Mouse (Mus musculus) MEL (cell line): ENCODE measurements around the gene Pitpnc1.

Experiments
- CHD2 ChIP-seq: IDR thresholded peaks from 2 replicates; pipeline ENCODE4 v1.6.1; 2011; ENCODE audit warnings: low read length, improper control_type of control experiment
- CTCF ChIP-seq, 3 experiments: IDR thresholded peaks in 2 of 3; conservative IDR thresholded peaks in 1 of 3; 2 replicates each; pipeline ENCODE4 v1.5.1; 2011 to 2012; ENCODE audit warnings: low read length in 3 of 3, low read depth in 2 of 3, mild to moderate bottlenecking in 2 of 3, improper control_type of control experiment in 1 of 3, inconsistent platforms in 1 of 3, mixed read lengths in 1 of 3, moderate library complexity in 1 of 3; ENCODE audit not compliant: control insufficient read depth in 1 of 3, insufficient read depth in 1 of 3, poor library complexity in 1 of 3, severe bottlenecking in 1 of 3
- EP300 ChIP-seq, 2 experiments: IDR thresholded peaks; 2 replicates each; pipeline ENCODE4 v1.6.1; 2011; ENCODE audit warnings: improper control_type of control experiment in 2 of 2, low read length in 2 of 2, low read depth in 1 of 2, mild to moderate bottlenecking in 1 of 2
- GABPA ChIP-seq: IDR thresholded peaks from 2 replicates; pipeline ENCODE4 v1.6.1; 2012; ENCODE audit warnings: low read depth, mild to moderate bottlenecking, inconsistent platforms, low read length, improper control_type of control experiment, moderate library complexity
- JUND ChIP-seq: IDR thresholded peaks from 2 replicates; pipeline ENCODE4 v1.6.1; 2011; ENCODE audit warnings: low read depth, mild to moderate bottlenecking, improper control_type of control experiment, low read length
- MYB ChIP-seq: IDR thresholded peaks from 2 replicates; pipeline ENCODE4 v1.6.1; 2011; ENCODE audit warnings: mild to moderate bottlenecking, low read depth, low read length, improper control_type of control experiment
- NELFE ChIP-seq: IDR thresholded peaks from 2 replicates; pipeline ENCODE4 v1.6.1; 2011; ENCODE audit warnings: low read depth, low read length, improper control_type of control experiment
- NRF1 ChIP-seq: IDR thresholded peaks from 2 replicates; pipeline ENCODE4 v1.6.1; 2014; ENCODE audit warnings: low read depth, mild to moderate bottlenecking, inconsistent platforms, low read length, improper control_type of control experiment, moderate library complexity; ENCODE audit not compliant: poor library complexity, insufficient read depth, severe bottlenecking
- POLR2A ChIP-seq, 2 experiments: IDR thresholded peaks; 2 replicates each; pipeline ENCODE4 v1.6.1; 2011 to 2012; ENCODE audit warnings: low read length in 2 of 2, mild to moderate bottlenecking in 2 of 2, control low read depth in 1 of 2, improper control_type of control experiment in 1 of 2, low read depth in 1 of 2, moderate library complexity in 1 of 2; ENCODE audit not compliant: control insufficient read depth in 1 of 2, insufficient read depth in 1 of 2, poor library complexity in 1 of 2
- POLR2AphosphoS2 ChIP-seq: IDR thresholded peaks from 2 replicates; pipeline ENCODE4 v1.6.1; 2011; ENCODE audit warnings: low read length, improper control_type of control experiment
- SIN3A ChIP-seq: IDR thresholded peaks from 2 replicates; pipeline ENCODE4 v1.6.1; 2012; ENCODE audit warnings: low read length, improper control_type of control experiment, inconsistent platforms
- TBP ChIP-seq: IDR thresholded peaks from 2 replicates; pipeline ENCODE4 v1.8.0; 2011; ENCODE audit warnings: low read depth, low read length, improper control_type of control experiment
- UBTF ChIP-seq: IDR thresholded peaks from 2 replicates; pipeline ENCODE4 v1.6.1; 2012; ENCODE audit warnings: low read depth, mild to moderate bottlenecking, inconsistent platforms, low read length, improper control_type of control experiment, moderate library complexity, borderline replicate concordance; ENCODE audit not compliant: insufficient read depth

DNA sequence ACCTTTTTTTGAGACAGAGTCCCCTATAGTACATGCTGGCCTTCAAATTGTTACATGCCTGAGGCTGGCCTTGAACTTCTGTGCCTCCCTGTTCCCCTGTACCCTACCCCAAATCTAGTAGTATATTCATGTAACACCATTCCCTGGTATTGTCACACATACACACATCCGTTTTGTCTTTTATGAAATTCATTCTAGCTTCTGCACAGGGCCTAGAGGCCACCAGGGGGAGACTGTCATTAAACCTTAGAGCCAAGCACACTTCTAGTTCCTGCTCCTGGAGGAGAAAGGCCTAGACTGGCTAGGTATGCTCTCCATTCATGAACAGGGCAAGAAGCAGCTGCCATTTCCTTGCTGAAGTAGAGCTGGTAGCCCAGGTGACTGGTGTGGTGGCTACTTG, 35.8 kb upstream of the Pitpnc1 start:
- TF ChIP-seq EP300 (IDR thresholded peaks at IDR 0.05; ENCODE audit: low read depth in 1 of 2, low read length in 2 of 2): no peak
- no peak for TF ChIP-seq POLR2A (IDR thresholded peaks at IDR 0.05; ENCODE audit: control insufficient read depth in 1 of 2, insufficient read depth in 1 of 2, low read depth in 1 of 2, low read length in 2 of 2, poor library complexity in 1 of 2)
- peak in 2 of 3 experiments; percentile 55 to 68; a peak in 5 of 6 replicates for TF ChIP-seq CTCF (IDR thresholded peaks at IDR 0.05 in 2 of 3, conservative IDR thresholded peaks at IDR 0.05 in 1 of 3; ENCODE audit: control insufficient read depth in 1 of 3, insufficient read depth in 1 of 3, low read depth in 2 of 3, low read length in 3 of 3, poor library complexity in 1 of 3, severe bottlenecking in 1 of 3)
- no peak for TF ChIP-seq NELFE
- TF ChIP-seq GABPA: no peak
- TF ChIP-seq JUND: no peak
- TF ChIP-seq NRF1: no peak
- TF ChIP-seq MYB: no peak
- no peak for TF ChIP-seq UBTF
- peak; percentile 94 for TF ChIP-seq TBP
- TF ChIP-seq CHD2: no peak
- TF ChIP-seq SIN3A: no peak
- TF ChIP-seq POLR2AphosphoS2: no peak
